Mouse (Mus musculus): ENCODE measurements around the gene Dmrtc2.
"Not testable (repeated sequence)": the region's sequence is repeated elsewhere in the genome, so short reads cannot be mapped to it uniquely, and the experiment has no call there.

Gene Dmrtc2

DNA sequence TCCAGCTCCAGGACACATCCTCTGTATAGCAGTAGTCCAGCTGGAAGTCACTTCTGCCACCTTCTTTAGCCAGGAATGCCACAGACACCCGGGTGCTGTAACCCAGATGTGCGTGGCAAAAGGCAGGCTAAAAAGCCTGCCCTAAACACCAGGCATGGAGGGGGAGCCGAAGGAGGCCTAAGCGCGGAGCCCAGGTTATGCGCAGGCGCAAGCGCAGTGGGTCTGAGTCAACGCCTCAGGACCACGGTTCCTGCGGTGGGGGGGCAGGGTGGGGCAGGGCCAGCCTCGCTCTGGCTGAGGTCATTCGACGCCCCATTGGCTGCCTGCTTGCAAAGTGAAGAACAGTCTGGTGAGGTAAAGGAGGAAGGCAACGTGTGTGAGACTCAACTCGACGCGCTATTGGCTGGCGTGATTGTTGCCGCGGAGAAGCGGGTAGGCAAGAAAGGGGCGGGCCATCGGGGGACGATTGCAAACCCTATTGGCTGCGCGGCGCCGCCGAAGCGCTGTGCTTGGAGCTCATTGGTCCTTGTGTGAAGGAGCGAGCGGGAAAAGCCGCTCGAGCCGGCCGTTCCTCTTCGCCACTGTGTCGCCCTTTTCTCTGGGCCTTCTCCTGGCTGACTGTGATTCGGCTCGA lies at the start of gene Dmrtc2, which contains the start of gene Lypd4:
TSS of gene Dmrtc2 (plus strand) at position 526 of the 634 bp plus-strand sequence.
TSS of gene Lypd4 (minus strand) at position 410 of the 634 bp plus-strand sequence.
- no peak for DNase-seq (ENCODE audit: extremely low spot score, low spot score)

DNA sequence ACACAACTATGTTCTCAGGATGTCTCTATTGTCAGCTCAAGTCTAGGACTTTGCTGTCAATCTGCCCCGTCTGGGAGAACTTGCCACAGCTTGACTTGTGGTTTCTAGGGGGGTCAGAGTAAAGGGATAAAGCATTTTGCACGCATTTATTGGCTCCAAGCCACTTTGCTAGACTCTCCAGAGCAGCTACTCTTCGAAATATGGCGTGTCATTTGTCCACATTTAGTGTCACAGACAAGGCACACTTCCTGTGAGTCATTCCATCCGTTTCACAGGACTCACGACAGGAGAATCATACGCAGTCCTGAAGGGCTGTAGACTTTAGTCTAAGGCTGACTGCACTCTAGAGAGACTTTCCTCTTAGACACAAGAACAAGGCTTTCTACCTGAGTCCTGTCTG lies 45.4 kb upstream of the Dmrtc2 start:
- DNase-seq (ENCODE audit: extremely low spot score, low spot score), result no peak

DNA sequence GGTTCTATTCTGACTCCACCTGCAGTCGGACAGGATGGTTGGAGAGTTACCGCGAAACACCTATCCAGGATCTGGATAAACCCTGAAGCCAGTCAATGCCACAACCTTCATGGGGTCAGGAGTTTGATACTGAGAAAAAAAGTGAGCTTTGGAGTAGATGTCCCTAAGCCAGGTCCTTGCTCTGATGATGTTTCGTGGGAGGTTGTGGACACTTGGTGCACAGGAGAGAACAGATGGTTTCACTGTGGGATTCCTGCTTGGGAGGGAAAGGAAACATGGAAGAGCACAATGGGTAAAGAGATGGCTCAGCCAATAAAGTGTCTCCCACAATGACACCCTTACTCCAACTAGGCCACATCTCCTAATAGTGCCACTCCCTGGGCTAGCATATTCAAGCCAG lies 42.7 kb upstream of the Dmrtc2 start:
- no peak for DNase-seq (ENCODE audit: extremely low spot score, low spot score)

DNA sequence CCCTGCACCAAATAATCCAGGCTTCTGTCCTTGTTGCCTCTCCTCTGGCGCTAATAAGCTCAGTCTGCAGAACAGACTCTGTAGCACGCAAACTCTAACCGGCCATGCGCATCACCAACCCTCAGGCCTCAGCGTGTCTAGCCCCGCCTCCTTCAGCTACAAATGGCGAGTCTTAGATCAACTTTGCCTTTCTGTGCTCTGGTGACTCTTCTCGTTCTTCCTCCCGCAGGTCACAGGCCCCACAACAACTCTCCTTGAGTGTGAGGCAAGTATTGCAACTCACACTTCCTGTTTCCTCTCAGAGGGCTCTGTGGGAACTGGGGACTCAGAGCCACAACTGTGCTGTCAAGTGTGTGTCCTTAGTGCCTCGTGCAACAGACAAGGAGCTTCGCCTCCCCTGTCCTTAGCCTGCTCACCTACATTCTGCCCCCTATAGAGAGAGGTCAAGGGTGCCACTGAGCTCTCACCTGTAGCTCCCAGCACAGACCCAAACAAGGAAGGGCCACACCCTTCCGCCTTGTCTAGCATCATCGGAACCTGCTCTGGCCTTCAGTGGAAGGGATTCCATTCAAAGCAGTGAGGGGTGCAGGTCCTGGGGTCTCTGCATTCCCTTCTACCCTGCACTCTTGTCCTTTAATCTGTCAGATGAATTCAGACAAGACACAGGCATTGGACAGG lies 31.0 kb upstream of the Dmrtc2 start:
- not testable (repeated sequence) for DNase-seq (ENCODE audit: extremely low spot score, low spot score)

DNA sequence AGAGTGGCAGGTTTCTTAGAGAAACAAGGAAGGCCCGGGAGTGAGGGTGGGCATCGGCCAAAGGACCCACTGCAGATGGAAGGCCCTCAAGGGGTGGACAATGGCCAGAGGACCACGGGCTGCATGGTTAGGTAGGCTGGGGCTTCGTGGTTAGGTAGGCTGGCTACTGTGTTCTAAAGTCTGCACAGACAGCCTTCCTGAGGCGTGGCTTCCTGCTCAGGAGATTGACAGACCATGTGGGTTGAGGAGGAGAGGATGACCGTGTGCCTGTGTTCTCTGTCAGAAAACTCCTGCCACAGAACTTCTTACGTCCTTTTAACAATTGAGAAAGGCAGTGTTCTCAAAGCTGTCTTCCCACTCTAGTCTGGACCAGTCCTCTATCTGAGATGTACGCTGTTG lies 30.4 kb upstream of the Dmrtc2 start:
- no peak for DNase-seq (ENCODE audit: extremely low spot score, low spot score)

DNA sequence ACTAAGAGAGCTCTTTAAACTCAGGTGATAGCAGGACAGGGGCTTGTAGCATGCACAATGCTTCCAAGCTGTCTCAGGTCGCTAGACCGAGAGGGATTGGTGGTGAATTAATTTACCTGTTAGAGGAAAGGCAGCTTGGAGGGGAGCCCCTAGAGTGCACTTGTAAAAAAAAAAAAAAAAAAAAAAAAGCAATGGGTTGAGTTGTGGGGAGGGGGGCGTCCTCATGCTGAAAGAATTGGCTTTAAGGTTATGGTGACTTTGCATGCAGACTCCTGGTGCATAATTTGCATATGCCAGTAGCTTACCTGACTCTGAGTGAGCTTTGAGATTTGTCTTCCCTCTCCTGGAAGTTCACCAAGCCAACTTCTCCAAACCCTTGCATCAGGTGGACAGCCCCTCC lies 29.5 kb upstream of the Dmrtc2 start:
- no peak for DNase-seq (ENCODE audit: extremely low spot score, low spot score)

DNA sequence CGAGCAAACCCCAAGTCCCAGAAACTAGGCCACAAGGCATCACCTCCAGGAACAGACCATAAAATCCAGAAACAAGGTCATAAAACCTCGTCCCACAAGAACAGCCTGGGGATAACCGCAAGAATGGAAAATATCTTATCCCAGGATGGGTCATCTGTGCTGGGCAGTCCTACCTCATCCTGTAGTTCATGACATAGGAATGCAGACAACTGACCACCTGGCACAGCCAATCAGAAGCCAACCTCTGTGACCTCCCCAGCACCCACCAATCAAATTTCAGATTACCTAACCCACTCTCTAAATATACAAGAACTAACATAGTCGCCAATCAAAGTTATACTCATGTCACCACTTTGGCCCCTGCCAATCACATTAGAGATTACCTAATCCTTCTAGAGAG lies 28.8 kb upstream of the Dmrtc2 start:
- no peak for DNase-seq (ENCODE audit: extremely low spot score, low spot score)

DNA sequence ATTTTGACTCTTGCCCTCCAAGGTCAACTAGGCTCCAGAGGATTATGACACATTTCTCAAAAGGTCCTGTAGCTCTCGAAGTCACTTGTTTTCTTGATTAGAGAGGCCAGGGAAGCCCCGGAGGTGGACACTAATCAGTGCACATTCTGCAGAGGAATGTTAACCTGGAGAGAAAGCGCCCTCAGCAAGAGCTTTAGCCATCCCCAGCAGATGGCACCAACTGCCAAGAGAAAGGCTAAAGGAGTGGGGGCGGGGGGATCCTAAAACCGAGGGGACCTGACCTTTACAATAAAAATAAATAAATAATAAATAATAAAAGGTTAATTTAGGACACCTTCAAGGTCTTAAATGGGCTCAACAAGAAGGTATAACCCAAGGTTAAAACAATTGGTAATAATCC lies 25.7 kb upstream of the Dmrtc2 start:
- DNase-seq (ENCODE audit: extremely low spot score, low spot score), result no peak

DNA sequence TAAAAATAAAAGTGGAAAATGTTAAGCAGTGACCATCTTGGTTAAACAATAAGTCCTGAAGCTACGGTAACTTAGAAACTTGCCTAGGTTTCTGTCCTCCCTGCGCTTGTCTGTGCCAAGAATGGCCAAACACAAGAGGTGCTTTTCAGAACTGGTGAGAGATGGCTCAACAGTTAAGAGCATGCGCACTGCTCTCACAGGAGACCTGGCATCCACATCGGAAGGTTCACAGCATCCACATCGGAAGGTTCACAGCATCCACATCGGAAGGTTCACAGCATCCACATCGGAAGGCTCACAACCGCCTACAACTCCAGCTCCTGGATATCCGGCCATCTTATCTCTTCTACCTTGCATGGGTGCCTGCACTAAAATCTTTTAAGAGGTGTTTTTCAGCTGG lies 24.7 kb upstream of the Dmrtc2 start:
- DNase-seq (ENCODE audit: extremely low spot score, low spot score), result no peak

DNA sequence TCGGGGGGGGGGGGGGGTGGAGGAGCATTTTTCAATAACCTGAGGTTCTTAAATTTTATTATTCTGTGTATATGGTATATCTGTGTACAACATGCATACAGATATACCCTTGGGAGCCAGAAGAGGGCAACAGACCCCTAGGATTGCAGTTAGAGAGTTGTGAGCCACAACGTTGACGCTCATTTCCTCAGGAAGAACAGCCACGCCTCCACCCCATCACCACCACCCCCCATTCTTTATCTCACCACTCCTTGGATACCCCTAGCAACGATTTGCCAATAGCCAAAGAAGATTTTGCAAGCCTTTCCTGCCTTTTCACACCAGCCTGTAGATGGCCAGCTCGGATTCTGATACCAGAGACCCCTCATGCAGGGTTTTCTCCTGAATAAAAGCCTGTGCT lies 24.1 kb upstream of the Dmrtc2 start:
- peak; percentile 19 for DNase-seq (ENCODE audit: extremely low spot score, low spot score)

DNA sequence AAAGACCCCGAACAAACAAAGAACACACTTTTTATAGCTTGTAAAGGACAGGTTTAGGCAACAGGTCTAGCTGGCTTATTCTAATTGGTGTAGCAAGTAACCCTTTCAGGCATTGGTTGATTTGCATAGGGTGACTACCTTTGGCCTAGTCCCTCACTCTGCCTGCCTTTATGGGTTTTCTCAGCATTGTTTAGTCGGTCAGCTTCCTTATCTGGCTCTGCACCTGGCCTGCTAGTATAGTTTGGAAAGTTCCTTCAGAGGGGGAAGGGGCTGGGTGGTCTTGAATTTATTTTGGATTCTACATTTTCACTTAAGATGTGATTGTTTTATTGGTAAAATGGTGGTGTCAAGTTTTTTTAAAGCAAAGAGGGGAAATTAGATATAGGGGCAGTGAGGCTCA lies 23.3 kb upstream of the Dmrtc2 start:
- DNase-seq (ENCODE audit: extremely low spot score, low spot score), result not testable (repeated sequence)

DNA sequence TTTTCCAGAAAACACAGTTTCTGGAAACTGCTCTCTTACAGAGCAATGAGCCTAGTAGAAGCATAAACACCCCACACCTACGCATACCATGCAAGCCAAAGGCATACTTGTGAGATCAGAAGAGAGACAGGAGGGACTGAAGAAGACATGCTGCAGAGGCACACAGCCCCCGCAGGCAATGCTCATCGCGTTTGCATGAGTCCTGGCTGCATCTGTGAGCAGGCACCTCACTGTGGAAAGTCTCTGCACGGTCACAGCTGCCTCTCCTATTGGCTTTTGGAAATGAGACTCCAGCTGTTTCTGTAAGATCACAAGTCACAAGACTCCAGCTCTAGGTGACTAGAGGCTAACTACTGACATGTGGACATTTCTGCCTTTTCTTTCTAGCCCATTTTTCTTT lies 19.7 kb upstream of the Dmrtc2 start:
- DNase-seq (ENCODE audit: extremely low spot score, low spot score), result no peak

DNA sequence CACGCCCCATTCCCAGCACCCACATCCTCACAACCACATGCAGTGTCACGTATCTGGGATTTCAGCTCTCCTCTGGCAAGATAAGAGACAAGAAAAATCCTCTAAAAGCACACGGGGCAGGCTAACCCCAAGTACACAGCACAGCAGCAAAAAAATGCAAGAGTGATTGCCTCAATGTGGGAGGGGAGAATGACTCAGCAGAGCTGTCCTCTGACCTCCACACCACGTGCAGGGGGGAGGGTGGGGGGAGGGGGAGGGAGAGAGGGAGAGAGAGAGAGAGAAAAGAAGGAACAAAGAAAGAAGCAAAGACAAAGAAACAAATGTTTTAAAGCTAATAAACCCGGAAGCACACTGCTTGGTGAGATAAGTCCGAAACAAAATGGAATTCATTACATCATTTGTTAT lies 19.0 kb upstream of the Dmrtc2 start:
- DNase-seq (ENCODE audit: extremely low spot score, low spot score), result peak; percentile 52

DNA sequence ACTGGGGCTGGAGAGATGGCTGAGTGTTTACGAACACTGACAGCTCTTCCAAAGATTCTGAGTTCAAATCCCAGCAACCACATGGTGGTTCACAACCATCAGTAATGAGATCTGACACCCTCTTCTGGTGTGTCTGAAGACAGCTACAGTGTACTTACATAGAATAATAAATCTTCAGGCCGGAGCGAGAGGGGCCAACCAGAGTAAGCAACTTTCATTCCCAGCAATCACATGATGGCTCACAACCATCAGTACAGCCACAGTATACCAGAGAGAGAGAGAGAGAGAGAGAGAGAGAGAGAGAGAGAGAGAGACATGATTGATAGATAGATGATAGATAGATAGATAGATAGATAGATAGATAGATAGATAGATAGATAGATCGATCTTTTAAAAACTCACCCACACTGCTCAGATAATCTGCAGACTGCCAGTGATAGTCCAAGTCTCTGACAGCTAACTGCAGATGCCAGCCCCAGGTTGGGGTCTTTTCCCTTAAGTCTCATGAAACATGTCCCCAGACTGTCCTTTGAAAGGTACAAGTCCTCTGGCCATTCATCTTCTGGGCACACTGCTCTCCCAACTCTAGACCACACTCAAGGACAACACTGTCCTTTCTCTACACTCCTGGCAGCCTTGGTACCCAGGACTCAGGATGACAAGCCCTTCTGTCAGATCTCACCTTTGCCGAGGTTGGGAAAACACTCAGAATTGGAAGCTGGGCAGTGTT lies 18.1 kb upstream of the Dmrtc2 start:
- DNase-seq (ENCODE audit: extremely low spot score, low spot score), result no peak

DNA sequence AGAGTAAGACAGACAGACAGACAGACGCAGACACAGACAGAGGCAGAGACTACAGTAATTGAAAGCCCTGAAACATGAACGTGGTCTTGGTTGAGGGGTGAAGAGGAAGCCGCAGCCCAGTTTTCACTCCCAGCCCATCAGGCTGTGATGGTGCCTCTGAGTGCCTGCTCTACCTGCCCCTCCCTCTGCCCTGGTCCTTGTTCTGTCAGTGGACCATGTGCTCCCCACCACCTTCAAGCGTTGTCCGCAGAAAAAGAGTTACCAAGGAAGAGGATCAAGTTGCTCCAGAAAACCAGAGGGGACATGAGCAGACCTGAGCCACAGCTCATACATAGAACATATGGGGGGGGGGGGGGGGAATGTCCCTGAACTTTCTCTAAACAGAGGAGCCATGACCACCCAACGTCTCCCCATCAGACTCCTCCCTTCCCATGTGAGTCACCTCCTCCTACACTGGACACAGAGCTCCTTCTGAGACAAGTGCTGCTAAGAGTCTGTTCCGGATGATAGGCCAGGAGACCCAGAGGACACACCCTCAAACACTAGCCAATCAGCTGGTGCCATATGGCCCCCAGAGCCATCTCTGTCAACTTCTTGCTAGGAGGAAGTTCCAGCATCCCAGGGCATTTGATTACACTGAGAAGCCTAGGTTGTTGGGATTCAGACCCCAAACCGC lies 17.2 kb upstream of the Dmrtc2 start:
- no peak for DNase-seq (ENCODE audit: extremely low spot score, low spot score)

DNA sequence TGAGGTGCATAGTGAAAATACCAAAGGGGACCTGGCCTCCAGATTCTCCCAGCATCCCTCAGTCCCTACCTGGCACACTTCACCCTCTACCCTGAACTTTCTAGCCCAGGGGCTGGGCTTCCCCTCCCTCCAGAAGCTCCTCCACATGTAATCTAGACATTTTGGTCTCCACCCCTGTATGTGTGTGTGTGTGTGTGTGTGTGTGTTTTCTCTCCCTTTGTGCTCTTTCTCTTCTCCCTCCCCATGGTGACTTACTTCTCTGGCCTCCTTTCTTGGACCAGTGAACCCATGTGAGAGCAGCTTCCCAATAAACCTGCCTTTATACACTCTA lies 16.7 kb upstream of the Dmrtc2 start:
- no peak for DNase-seq (ENCODE audit: extremely low spot score, low spot score)

DNA sequence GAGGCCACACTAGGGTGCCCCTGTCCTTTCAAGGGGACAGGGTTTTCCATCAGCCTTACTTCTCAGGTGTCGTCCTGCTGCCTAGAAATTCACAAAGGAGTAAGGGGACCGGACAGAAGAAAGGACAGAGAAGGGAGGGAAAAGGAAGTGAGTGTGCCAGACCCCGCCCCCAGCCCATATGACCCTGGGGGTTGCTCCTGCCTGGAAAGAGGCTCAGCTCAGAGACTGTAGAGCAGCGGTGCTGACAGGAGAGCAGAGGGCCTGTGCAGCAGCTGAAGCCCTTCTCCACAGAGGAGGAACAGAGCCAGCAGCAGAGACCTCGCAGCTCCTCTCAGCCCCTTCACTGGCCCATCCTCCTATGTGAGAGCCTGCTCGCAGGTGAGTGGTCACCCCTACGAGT lies 16.2 kb upstream of the Dmrtc2 start:
- DNase-seq (ENCODE audit: extremely low spot score, low spot score), result no peak

DNA sequence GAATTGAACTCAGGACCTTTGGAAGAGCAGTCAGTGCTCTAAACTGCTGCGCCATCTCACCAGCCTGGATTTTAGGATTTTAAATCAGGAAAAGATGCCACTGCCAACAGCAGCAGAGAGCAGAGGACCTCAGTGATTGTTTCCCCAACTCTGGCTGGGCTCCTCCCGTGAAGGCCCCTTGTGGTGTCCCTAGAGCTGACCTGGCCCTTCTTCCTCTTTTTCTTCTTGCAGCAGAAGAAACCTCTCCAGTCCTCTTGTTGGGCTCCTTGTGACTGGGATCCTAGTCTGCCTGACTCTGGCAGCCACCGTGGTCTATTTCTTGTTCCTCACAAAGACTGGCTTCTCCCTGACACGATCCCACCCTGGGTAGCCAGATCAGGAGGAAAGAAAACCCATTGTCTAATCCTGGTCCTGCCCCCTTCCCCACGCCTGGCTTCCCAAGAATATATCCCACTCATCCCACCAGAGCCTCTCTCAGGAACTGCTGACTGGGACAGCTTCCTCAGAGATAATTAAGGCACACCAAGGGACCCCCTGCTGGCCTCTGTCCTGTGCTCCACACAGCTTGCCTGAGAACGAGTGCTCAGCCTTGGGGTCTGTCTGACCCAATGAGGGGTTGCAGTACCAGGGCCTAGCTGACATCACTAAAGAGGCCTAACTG lies 13.3 kb upstream of the Dmrtc2 start:
- DNase-seq (ENCODE audit: extremely low spot score, low spot score), result no peak

DNA sequence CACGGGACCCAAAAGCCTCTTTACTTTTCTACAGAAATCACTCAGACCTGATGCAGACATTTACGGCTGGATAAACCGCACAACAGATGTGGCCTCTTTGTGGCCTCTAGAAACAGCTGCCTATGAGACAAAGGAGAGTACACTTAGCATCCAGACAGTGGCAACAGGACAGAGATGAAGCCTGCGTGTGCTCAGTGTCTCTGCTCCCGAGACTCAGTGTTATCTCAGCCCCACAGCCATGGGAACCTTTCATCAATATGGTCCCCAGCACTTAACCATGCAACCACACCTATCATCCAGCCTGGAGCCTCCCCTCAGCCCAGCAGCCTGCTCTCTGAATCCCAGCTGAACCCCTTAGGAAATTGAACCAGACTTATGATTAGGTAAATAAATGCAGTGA lies 10.6 kb upstream of the Dmrtc2 start:
- no peak for DNase-seq (ENCODE audit: extremely low spot score, low spot score)

DNA sequence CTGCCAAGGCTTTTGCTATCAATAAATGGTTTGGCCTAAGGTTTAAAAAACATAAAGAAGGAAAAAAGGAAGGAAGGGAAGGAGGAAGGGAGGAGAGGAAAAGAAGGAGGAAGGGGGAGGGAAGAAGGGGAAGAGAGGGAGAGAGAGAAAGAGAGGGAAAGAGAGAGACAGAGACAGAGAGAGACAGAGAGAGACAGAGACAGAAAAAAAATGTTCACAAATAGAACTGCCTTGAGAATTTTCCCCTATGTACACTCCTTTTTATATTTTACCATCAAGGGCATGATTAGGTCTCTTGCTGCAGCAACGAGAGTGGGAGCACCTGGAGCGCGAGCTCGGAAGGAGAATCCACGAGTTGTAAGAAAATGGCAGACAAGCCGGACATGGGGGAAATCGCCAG lies 7.9 kb upstream of the Dmrtc2 start, which contains the start of gene Gm9844:
TSS of gene Gm9844 (plus strand) at position 301 of the 400 bp plus-strand sequence.
- no peak for DNase-seq (ENCODE audit: extremely low spot score, low spot score)

DNA sequence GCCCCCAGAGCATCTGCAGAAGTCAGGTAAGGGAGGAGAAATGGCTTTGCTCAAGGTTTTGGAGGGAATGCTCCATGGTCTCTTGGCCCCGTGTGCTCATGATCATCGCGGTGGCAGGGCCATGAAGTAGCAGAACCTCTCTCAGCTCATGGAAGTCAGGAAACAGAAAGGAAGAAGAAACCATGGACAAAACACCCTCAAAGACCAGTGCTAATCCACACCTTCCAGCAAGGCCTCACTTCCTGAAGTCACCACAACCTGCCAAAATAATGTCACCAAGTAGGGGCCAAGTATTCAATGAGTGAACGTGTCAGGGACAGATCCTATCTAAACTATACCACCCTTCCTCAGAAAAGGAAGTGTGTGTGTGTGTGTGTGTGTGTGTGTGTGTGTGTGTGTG lies 7.0 kb upstream of the Dmrtc2 start:
- DNase-seq (ENCODE audit: extremely low spot score, low spot score), result no peak

DNA sequence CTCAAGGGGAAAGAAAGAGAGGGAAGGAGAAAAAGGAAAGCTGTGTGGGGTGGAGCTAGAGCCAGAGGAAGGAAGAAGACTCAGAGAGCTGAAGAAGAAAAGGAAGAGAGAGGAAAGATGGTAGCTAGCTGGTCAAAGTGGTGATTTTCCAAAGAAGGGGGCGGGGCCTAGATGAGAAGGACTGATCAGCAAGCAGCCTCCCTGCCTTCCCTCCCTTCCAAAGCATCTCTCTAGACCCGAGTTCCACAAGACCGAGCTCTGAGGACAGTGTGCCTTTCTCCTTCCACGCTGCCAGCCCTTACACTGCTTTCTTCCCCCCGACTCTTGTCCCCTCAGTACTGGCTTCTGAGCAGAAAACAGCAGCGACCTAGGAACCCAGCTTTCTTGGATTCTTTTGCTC lies 5.7 kb upstream of the Dmrtc2 start:
- no peak for DNase-seq (ENCODE audit: extremely low spot score, low spot score)

All from neural tube, embryonic 10.5 days (tissue).